Mouse (Mus musculus) left cerebral cortex, adult 18-20 months (tissue): ENCODE results near the gene Arhgap28. TPM values are rescaled to one million over a fixed set of nuclear protein-coding genes. Genes with fewer than 3 reads are reported as not detected.

ENCODE experiments used
- DNase-seq, 2 experiments: peaks; one replicate each; pipeline ENCODE4 v3.0.0; 2021 to 2022; ENCODE audit warnings: low spot score in 2 of 2, mixed read lengths in 1 of 2
- total RNA-seq, 2 experiments: library from RNA; stranded (reverse); gene quantifications; 2 replicates each; pipeline ENCODE4 v1.2.3; 2021

Arhgap28 gene
- total RNA-seq, 2 experiments from 2014 or later = 0.54 to 0.93 TPM

DNA sequence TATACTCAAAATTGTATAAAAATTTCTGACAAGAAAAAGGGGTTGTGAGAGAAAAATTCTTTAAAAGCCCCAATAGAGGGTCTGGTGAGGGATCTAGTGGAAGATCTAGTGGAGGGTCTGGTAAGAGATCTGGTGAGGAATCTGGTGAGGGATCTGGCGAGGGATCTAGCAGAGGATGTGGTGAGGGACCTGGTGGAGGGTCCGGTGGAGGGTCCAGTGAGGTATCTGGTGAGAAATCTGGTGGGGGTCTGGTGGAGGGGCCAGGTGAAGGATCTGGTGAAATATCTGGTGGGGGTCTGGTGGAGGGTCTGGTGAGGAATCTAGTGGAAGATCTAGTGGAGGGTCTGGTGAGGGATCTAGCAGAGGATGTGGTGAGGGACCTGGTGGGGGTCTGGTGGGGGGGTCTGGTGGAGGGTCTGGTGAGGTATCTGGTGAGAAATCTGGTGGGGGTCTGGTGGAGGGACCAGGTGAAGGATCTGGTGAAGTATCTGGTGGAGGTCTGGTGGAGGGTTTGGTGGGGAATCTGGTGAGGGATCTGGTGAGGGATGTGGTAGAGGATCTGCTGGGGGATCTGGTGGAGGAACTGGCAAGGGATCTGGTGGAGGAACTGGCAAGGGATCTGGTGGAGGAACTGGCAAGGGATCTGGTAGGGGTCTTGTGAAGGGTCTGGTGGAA lies 10.4 kb downstream of the Arhgap28 start:
- no peak for DNase-seq

GRCm38 (mm10) chr17:67989716-67990115 lies 14.2 kb downstream of the Arhgap28 start:
- DNase-seq = no peak

- no peak for DNase-seq
Measured at GRCm38 (mm10) chr17:67988920-67989621, 14.8 kb downstream of the Arhgap28 start.

DNA sequence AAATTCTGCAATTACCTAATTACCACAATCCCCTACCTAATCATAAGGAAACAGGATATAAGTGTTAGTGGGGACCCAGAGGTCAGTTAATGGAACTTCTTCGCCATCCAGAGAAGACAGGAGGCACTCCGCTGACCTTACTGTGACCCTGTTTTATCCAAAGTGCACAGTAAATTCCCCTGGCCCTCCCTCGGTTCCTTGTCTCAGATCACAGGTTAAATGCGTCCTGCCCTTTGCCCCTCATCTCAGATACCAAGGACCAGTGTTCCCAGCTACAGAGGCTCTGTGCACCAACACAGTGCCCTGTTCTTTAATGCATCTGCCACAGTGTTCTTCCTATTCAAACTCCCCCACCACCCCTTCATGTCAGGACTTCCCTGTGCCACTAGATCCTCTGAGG lies 18.4 kb downstream of the Arhgap28 start:
- DNase-seq = no peak

- no peak for DNase-seq
Measured at GRCm38 (mm10) chr17:67980573-67980972, 23.3 kb downstream of the Arhgap28 start.

DNA sequence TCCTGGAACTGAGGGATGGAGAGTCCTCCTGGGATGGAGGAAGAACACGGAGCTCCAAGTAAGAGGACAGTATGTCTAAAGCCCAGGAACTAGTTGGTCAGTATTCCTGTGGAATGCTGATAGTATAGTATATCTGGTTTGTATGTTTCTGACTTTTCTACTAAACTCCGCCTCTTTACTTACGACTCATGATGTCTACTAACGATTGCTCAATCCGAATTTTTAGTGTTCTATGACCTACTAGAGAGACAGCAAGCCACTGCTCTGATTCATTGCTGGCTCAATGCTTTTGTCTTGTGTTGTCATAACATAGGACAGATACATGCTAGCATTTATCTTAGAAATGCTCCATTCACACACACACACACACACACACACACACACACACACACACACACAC lies 24.7 kb downstream of the Arhgap28 start:
- DNase-seq = no peak

DNA sequence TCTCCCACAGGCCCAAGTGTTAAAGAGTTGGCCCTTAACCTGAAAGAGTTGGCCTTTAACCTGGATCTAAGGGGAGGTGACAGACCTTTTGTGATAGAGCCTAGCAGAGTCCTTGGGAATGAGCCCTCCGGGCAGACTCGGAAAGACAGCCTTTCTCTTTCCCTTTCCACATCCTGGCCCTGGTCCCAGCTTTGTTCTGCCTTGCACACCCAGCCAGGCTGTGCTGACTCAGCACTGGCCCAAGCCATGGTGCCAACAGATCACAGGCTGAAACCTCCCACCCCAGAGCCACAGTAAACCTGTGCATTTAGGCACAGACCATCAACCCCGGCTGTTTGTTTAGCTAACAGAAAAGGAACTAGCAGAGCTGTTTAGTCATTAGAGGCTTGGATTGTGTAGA lies 25.1 kb downstream of the Arhgap28 start:
- no peak for DNase-seq

GRCm38 (mm10) chr17:67976465-67976864 lies 27.5 kb downstream of the Arhgap28 start:
- no peak for DNase-seq

GRCm38 (mm10) chr17:67976027-67976426 lies 27.9 kb downstream of the Arhgap28 start:
- DNase-seq = no peak

GRCm38 (mm10) chr17:67974679-67975078 lies 29.2 kb downstream of the Arhgap28 start:
- DNase-seq = no peak

DNA sequence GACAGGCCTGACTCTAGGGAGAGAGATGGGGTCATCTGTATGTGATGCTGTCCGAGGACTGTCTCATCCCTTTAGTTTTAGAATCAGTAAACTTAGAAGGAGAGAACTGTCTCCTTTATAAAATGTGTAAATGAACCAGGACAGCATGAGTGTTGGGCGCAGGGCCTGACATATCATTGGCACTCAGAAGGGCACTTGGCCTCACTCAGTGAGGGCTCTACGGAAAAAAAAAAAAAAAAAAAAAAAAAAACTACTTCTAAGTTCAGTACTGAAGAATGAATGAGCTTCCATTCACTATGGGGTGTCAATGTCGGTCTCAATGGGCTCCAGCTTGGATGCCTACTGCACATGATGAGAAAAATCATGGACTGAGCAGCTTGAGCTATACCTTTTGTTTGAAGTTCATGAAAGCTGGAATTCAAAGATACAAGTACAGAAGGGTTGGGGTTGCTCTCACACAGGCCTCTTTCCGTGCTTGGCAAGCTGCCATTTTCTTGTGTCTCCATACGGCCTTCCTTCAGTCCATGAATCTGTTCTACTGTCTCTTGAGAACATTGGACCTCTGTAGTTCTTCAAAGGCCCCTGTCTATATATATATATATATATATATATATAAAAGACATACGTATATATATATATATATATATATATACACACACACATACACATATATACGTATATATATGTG lies 36.9 kb downstream of the Arhgap28 start:
- DNase-seq = no peak

GRCm38 (mm10) chr17:67962858-67963257 lies 41.1 kb downstream of the Arhgap28 start:
- DNase-seq = no peak

- DNase-seq = peak; percentile 25 to 36
Measured at GRCm38 (mm10) chr17:67962020-67962419, 41.9 kb downstream of the Arhgap28 start.

DNA sequence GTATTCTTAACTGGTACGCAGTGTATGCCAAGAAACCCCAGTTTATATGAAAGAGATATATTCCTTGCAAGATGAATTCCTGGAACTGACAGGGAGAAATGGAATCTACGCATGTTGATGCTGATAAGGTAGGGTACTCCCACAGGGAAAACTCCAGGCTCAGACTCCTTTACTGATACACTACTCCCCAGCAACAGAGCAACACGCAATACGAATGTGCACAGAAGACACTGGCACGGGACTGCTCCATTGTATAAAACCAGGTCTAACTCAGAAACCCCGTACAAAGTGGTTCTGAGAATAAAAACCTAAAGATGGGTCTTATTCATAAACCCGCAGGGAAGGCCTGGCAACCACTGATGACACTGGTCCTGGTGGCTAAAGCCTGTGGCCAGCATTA lies 45.0 kb downstream of the Arhgap28 start:
- DNase-seq = no peak

DNA sequence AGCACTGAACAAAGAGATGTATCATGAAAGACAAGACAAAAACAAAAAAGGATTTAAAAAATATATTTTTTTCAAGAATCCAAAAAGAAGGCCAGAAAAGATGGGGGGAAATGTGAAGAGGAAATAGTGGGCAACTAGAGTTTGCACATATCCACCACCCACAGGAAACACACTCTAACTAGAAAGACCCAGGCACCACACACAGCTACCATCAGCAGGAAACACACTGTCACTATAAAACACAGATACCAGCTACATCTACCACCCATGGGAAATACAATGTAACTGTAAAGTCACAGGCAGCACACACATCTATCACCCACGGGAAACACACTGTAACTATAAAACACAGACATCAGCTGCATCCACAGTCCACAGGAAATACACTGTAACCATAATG lies 46.3 kb downstream of the Arhgap28 start:
- DNase-seq = no peak

DNA sequence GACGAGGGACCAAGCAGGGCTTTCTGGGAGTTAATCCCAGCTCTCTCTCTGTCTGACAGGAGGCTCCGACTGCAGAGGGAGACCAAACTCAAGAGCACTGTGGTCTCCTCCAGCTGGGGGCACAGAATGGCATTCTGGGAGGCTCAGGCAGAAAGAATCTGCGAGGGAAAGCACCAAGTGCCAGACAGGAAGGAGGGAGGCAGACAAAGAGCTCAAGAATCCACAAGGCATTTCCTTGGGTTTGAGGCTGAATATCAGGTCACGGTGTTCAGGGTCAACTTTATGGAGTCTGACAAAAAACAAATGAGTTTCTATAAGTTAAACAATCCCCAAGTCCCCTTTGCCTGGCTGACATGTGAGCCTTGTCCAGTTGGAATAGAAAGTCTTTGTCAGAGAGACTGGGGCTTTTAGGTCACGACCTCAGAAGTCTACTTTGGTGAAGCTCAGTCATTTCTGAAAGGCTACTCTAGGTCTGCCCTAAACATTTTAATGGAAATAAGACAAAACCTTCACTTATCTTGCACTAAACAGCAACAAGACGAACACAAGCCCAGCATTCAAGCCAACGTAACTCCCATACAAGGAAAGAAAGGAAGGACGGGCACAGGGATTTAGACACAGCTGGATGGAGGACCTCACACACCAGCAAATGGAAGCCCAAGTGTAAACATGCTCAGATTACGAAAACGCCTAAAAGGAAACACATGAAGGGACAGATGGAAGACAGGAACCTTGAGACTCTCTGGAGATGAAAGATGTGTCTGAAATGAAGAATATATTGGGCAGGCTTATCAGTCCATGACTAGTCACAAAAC lies 47.8 kb downstream of the Arhgap28 start:
- no peak for DNase-seq

DNA sequence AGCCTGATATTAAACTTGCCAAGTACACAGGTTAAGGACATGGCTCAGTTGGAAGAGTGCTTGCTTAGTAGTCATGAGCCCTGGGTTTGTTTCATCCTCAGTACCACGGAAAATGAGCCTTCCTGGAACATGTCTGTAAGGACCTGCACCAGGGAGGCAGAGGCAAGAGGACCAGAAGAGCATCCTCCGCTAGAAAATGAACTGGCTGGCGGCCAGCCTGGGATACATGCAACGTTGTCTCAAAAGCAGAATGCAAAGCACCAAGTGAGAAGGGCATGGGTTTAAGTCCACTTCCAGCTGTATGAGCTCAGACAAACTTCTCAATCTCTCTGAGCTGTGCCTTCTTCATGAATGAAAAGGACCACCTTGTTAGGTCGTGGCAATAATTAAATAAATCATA lies 49.0 kb downstream of the Arhgap28 start:
- DNase-seq = no peak

- DNase-seq = no peak
Measured at GRCm38 (mm10) chr17:67950523-67951213, 53.3 kb downstream of the Arhgap28 start.

GRCm38 (mm10) chr17:67948601-67949000 lies 55.3 kb downstream of the Arhgap28 start:
- DNase-seq = no peak

- DNase-seq = no peak
Measured at GRCm38 (mm10) chr17:67945453-67945852, 58.5 kb downstream of the Arhgap28 start.

DNA sequence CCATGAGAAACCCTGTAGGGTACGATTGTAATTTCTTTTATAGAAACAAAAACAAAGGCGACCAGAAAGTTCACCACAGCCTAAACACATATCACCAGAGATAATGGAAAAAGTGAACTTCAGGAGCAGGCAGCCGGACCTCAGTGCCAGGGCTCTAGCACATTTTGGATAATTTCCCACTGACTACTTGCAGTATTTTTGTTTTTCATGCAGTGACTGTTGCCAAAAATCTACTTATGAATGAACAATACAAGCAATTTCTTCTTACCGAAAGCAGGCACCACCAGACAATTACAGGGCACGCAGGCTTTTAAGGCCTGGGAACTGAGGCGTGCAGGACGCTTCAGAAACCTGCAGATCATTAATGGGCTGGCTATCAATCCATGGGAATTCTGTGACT lies 59.7 kb downstream of the Arhgap28 start:
- no peak for DNase-seq
